Mouse (Mus musculus) 3134 (cell line): ENCODE data around the gene Bahcc1.
A peak's percentile ranks its signal among the peaks of the same experiment; 100 is the strongest.

Source experiments
- DNase-seq: peaks from one replicate; pipeline ENCODE4 v3.0.0-alpha.2; 2011; ENCODE audit warnings: low spot score; ENCODE audit not compliant: insufficient read length; ENCODE audit errors: extremely low read depth

Gene Bahcc1

DNA sequence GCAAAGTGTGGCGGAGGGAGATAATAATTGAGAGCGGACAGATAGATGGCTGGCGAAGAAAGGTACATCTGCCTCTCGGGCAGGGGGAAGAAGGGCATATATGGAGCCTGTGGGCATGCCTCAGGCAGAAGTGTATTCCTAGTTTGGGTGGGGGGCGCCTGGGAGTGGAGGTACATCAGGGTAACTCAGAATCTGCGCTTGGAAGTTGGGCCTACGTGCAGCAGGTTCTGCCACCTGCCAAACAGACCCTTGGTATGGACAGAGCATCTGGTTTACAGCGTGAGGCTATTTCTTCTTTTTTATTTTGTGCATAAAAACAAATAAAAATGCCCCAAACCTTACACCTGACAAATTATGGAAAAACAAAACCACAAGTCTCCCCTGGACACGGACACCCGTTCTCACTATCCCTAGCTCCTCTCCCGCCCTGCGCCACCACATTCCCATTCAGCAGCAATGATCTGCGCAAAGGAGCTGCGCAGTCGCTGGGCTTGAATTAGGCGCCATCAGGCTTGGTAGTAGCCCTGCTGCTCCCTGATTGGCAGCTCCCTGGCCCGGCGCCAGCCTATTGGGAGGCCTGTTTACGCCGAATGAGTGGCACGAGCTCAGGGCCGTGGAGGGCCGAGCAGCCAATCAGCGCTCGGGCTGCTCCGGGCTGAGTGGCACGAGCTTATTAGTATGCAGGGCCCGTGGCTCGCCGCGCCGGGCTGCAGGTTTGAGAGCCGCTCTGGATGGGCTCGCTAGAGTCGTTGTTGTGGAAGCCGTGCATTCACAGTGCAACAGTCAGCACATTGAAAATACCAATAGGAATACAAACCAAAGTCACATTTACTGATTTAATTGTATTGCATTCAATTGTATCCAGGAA, at the start of gene Bahcc1:
Bahcc1 (plus strand) TSS at position 718 of the 868 bp plus-strand sequence.
- peak; percentile 99 for DNase-seq

GRCm38 (mm10) chr11:120183180-120183579, 49.6 kb upstream of the Bahcc1 start:
- no peak for DNase-seq

- DNase-seq: no peak
Measured at GRCm38 (mm10) chr11:120183708-120184107, 49.0 kb upstream of the Bahcc1 start.

DNA sequence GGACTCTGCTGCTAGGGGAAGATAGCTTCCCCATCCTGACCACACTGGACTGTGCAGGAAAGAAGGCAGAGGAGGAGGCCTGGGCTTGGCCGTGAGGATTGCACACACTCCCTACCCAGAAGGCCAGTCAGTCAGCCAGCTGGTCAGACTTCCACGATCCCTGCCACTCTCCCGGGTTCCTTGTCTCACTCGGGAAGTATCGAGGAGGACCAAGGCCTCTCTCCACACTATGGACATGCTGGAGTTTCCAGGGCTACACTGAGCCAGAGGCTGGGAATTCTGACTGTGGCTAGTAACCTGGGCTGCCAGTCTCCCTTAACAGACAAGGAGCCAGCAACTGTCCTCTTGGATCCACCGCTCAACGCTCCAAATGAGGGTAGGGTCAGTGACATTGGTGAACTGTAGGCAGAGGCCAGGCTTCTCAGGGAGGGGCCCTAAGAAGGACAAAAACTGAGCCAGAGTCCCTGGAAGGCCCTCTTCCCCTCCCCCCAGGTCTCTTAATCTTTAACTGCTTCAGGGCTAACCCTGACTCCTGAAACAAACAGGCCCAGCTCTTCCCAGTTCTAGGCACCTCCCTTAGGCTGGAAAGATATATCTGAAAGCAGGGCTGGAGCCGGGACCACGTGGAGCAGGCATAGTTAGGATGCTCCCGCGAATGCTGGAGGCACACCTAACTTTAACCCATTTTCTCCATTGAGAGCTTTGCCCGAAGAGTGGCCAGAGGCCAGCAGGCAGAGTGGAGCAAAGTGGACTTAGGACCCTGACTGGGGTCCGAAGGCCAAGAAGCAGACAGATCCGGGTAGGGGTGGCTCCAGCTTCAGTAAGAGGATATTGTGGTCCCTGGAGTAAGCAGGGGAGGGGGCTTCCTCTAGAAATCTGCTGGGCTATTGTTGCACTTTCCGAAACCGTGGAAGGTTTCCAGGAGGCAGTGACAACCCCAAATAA, 48.1 kb upstream of the Bahcc1 start:
- no peak for DNase-seq

DNA sequence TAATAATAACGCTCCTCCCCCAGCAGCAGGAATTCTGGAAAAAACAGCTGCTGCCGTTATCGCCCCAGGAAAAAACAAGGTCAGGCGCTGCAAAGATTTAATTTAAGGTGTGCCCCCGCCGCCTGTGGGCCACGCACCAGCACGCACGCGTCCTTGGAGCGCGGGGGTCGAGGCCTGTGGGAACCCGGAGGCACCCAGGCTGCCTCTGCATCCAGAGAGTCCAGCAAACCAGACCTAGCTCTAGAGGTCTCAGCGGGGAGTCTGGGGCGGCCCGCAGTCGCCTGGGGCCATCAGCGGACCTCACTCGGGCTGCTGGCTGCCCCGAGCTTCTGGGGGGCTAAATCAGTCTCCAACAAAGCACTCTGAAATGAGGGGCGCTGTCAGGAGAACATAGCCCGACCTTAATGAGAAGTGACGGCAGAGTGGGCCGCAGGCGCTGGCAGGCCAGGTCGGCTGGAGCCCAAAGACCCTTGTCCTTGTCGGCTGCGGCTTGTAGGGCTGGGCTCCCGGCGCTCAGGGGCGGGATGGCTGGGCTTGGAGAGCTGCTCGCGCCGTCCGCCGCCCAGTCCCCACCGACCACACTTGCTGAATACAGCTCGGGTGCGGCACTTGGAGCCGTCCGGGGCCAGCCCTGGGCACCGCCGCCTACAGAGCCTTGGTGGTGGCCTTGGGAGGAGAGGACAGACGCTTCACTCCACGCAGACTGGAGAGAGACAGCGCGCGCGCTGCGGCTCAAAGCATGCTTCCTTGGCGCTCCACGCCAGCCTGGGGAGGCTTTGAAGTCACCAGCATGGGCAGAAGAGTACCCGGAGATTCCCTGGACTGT, 47.2 kb upstream of the Bahcc1 start:
- DNase-seq: no peak

DNA sequence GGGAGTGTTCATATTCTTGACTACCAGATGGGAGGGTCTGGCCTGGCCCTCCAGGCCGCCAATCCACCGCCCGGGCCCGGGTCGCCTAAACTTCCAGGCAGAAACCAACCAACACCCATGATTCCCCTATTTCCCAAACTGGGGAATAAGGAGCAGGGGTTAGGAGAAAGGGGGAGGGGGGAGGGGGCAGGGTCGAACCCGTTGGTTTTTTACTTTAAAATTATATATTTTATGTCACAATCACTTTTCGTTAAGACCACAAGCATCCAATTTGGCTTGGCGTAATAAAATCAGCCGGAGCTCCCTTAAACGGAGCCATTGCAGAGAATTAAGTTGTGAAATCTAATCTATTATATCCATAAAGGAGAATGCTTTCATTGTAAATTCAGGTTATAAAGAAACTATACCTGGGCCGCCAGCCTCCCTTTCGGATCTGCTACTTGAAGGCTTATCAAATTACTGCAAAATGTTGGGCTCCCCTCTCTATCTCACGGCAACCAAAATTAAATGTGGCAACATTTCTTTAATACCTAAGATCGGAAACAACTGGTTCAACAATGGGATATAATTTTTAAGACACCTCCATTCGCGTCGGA, 46.5 kb upstream of the Bahcc1 start:
- no peak for DNase-seq

DNA sequence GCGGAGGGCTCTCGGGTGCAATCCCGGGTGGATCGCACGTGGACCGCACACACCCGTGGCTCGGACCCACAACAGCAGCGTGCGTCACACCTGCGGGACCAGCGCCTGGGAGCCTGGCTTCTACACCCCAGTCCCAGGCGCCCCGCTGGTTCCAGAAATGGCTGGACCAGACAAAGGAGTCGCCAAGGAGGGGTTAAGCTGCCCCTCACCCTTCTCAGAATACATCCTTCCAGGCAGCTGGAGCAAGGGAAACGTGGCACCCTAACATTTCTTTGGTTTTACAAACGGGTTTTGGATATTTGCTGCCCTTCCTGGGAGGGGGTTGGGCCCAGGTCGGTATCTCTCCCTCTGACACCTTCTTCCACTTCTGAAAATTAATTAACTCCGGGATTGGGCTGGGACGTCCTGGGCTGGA, 45.9 kb upstream of the Bahcc1 start:
- DNase-seq: no peak

- no peak for DNase-seq
Measured at GRCm38 (mm10) chr11:120187236-120188101, 45.3 kb upstream of the Bahcc1 start.

GRCm38 (mm10) chr11:120188102-120188480, 44.7 kb upstream of the Bahcc1 start:
- DNase-seq: no peak

DNA sequence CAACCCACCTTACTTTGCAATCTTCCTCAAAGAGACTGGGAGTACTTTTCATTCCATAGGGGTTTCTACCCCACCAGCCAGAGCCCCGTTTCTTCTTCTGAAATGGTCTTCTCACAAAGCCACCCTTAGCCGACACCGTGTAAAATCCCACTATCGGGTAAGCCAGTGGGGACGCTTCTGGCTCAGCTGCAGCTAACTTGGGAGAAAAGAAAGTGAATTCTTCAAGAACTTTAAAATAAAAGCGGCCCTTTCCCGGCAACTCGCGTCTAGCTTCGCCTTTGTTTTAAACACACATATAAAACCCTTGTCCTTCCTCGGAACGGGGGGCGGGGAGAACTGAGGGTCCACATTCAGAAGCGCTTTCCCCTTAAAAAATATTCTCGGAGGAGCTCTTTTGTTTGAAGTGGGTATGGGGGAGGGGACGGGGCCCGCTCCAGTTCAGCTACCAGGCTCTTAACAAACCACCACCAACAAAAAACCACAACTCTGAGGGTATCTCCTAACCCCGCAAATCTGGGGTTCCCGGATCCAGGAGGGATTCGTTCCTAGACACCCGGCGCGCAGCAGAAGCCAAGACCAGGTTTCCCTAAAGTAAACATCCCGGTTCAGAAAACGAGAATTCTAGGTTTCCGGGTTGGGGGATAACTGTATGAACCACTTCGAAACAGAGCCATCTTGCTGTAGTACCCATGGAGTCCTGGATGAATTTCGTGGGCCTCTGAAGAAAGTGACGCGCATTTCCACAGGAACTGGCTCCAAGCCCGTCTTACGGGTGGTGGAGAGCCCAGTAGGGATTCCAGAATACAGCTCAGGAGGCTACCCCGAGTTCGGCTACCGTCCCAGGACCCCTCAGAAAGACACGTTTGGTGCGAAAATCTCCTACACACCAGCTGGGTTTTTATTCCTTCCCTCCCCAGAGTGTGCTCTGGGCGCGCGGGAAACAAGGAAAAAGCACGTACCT, 44.0 kb upstream of the Bahcc1 start:
- DNase-seq: no peak

- peak; percentile 94 for DNase-seq
Measured at GRCm38 (mm10) chr11:120189459-120190312, 43.1 kb upstream of the Bahcc1 start.

- DNase-seq: no peak
Measured at GRCm38 (mm10) chr11:120190526-120191412, 42.0 kb upstream of the Bahcc1 start.

DNA sequence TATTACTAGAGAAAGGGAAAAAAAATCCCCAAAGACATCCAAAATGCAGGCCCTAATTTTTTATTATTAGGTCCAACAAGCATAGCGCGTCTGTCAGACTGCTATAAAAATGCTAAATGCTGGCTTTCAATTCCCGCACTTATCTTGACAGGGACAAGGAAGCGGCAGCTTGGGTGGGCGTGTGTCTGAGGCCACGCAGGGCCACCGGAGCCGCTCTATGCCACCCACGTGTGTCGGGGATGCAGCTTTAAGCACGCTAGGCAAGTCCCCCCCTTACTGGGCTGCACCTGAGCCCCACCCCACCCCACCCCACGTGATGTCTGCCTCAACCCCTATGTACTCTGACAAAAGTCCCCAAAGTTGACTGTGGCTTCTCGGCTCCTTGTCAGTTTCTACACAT, 33.9 kb upstream of the Bahcc1 start:
- no peak for DNase-seq

GRCm38 (mm10) chr11:120199766-120200165, 33.0 kb upstream of the Bahcc1 start:
- DNase-seq: no peak

GRCm38 (mm10) chr11:120200621-120201020, 32.1 kb upstream of the Bahcc1 start:
- no peak for DNase-seq

- DNase-seq: no peak
Measured at GRCm38 (mm10) chr11:120204200-120204599, 28.5 kb upstream of the Bahcc1 start.
